Mouse (Mus musculus): ENCODE results near the gene Nfe2l2.

- TF ChIP-seq CTCF (IDR thresholded peaks at IDR 0.05; ENCODE audit: low read depth) (no peak), EP300 (IDR thresholded peaks at IDR 0.05; ENCODE audit: low read depth) (no peak)
Measured at GRCm38 (mm10) chr2:75691316-75691715, 13.1 kb downstream of the Nfe2l2 start.

Measured in heart, postnatal 0 days (tissue).